Mouse (Mus musculus) thymus, postnatal 25 days (tissue): ENCODE data around the gene Evi2b.

Experiments used
- DNase-seq: peaks from one replicate; pipeline ENCODE4 v3.0.0; 2022

Evi2b gene

DNA sequence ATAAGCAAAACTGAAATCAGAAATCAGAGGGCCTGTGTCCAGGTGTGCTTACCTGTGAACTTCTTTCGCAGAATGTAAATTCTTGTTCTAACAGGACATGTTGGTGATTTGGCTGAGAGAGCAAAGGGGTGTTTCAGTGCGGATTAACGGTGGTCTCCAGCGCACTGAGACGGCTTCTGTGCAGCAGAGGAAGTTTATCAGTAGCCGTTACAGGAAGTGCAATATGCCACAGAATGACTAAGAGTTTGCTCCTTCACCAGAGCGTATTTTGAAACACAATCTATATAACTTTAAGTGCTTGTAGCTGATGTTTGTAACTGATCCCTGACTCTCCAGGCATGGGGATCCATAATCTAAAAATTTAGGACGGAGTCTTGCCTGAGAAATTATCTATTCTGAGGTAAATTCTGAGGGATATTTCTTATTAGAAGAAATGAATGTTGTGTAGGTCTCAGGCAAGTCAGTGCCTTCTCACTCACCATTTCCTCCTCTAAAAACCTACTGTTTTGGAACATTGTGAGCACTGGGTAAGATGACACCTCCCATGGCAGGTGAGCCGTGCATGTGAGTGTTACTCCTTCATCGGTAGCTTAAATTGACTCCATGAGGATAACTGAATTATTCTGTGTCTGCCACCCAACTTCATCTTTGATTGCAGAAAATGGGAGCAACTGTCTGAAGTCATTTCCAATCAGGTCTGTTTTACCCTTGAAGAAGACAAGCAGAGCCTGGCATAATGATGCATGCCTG lies at the start of gene Evi2b:
TSS of gene Evi2b (minus strand) at position 203 of the 750 bp plus-strand sequence.
- peak; percentile 69 for DNase-seq

DNA sequence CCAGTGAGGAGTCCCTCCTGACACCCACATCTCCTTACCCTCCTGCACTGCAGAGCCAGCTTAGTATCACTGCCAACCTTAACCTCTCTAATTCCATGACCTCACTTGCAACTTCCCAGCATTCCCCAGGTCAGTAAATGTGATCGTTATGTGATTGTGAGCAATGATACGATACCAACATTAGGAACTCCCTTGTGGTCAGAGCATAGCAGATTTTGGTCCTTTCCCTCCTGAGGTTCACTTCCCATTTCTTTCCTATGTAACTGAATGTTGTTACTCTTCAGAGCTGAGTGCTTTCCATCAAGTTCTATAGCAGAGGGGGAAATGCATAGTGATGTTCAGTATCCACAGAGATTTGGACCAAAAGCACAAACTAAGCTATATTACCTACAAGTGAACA lies 46.8 kb upstream of the Evi2b start:
- no peak for DNase-seq

- no peak for DNase-seq
Measured at GRCm38 (mm10) chr11:79568197-79568911, 44.8 kb upstream of the Evi2b start.

- DNase-seq = no peak
Measured at GRCm38 (mm10) chr11:79566947-79567346, 43.4 kb upstream of the Evi2b start.

DNA sequence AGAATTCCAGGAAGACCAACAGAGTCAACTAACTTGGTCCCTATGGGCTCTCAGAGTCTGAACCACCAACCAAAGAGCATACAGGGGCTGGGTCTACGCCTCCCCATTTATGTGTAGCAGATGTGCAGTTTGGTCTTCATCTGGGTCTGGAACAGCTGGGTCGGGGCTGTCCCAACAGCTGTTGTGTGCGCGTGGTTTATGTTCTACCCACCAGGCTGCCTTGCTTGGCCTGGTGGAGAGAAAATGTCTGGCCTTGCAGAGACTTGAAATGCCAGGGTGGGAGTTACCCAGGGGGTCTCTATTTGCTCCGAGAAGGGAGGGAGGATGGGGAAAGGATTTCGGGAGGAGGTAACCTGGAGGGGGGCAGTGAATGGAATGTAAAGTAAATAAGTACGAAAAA lies 39.9 kb upstream of the Evi2b start:
- DNase-seq = no peak

- DNase-seq = no peak
Measured at GRCm38 (mm10) chr11:79560536-79560935, 37.0 kb upstream of the Evi2b start.

DNA sequence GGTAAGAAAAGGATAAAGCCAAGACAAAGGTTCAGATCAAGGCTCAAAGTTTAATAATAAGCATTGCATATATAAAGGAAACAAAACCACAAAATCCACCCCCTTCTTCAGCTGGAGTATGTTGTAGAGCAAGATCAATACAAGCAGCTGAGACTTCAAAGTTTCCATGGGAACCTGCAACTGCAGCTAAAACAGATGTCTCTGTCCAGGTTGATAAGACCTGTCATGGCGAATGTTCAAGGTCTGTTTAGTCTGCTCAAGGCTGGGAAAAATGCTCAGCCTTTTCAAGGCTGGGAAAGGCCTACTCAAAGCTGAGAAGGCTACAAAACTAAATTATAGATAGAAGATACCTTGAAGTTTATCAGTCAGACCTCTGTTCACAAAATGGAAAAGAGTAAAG lies 29.1 kb upstream of the Evi2b start:
- DNase-seq = no peak

DNA sequence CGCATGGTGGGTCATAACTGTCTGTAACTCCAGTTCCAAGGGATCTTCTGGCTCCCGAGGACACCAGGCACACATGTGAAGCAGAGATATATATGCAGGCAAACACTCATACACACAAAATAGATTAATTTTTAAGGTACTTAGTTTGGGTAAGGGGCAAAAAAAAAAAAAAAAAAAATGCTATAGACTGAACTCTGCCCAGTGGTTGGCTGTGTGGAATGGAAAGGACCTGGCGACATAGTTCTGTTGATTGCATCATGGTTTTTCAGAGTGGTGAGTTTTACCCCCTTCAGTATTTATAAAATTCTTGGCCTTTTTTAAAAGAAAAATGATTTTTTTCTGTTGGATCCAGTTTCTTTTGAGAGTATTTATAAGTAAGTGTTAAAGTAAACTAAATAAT lies 12.7 kb upstream of the Evi2b start:
- DNase-seq = no peak

- no peak for DNase-seq
Measured at GRCm38 (mm10) chr11:79535554-79535953, 12.0 kb upstream of the Evi2b start.

DNA sequence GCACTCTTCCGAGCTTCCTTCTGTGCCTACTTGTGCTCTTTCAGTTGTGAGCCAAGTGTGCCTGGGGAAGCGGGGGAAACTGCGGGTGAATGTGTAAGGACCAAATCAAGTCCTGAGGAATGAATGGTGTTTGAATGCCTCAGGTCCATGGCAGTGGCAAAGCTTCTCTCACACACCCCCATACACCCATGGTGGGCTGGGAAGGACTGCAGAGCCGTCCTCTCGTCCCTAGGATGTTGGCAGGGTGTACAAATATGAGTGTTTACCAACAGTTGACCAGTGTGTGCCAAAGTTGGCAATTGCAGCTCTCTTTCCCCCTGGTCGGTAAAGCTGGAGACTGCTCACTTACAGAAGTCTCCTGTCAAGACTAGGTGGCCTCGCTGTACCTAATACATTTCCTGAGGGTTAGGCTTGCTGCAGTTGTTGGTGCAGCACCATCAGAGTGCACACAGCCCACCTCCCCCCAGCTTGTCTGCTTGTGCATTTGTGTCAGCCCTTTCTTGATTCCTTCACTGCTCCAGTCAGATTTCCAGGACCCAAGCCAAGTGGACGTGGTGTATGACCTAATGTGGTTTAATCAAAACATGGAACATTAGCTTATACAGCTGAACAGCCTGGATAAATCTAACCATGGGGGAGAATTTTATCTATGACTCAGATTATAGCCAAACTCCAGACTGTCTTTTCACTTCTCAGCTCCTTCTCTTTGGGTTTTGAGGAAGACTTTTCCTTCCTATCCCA lies 10.6 kb upstream of the Evi2b start:
- no peak for DNase-seq

DNA sequence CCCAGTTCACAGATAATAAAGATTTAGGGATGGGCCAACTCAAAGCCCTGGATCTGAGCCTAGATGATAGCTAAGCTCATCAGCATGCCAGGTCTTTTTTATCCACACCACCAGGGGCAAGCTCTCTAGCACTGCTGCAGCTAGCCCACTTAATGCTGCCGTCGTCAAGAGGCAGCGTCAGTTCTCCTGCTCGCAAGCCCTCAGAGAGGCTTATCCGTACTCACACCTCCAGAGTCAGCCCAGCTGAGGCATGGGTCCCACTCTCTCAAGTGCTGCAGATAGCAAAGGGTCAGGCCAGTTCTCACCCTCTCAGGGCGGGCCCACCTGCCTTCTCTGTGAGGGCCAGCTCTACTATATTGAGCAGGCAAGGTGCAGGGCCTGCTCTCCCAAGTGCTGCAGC lies 9.7 kb upstream of the Evi2b start:
- no peak for DNase-seq

- DNase-seq = no peak
Measured at GRCm38 (mm10) chr11:79531485-79531884, 7.9 kb upstream of the Evi2b start.

DNA sequence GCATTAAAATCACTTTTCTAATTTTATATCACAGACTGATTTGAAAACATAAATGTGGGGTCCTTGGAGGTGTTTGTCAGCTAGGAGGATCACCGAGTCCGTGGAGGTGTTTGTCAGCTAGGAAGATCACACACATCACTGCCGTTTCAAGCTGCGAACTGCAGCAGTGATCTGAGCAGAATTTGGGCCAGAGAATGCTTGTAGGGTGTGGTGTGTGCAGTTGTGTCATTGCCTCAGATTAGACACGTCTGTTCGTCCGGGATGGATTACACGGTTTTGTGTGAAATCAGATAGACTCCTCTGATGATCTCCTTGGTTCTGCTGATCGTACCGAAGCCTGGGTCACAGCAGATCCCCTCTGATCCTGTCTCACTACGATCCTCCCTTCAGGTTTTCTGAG lies 7.2 kb upstream of the Evi2b start:
- DNase-seq = no peak

DNA sequence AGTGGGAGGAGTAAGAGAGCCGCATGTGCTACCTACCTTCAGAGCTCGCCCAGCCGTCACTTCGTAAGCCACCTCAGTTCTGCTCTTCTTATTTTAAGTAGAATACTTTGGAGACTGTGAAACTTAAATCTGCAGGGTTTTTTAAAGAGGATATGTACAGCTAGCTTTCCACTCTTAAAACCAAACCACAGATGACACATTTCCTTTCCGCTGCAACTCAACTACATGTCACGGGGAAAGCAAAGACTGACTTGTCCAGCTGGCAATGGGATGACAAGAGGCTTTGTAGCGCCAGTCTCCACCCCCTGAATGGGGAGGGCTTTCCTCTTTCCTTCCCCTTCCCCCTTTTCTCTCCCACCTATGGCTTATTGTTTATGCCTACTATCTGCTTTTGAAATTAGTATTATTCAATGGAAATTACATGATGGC lies 6.8 kb upstream of the Evi2b start, which contains the start of the genes Evi2 and Evi2a:
TSS of gene Evi2 (minus strand) at position 257 of the 429 bp plus-strand sequence.
TSS of gene Evi2a (minus strand) at position 277 of the 429 bp plus-strand sequence.
- DNase-seq = peak; percentile 38

GRCm38 (mm10) chr11:79529736-79530135 lies 6.2 kb upstream of the Evi2b start:
- no peak for DNase-seq

- DNase-seq = no peak
Measured at GRCm38 (mm10) chr11:79529226-79529625, 5.7 kb upstream of the Evi2b start.

- no peak for DNase-seq
Measured at GRCm38 (mm10) chr11:79528601-79529000, 5.0 kb upstream of the Evi2b start.

DNA sequence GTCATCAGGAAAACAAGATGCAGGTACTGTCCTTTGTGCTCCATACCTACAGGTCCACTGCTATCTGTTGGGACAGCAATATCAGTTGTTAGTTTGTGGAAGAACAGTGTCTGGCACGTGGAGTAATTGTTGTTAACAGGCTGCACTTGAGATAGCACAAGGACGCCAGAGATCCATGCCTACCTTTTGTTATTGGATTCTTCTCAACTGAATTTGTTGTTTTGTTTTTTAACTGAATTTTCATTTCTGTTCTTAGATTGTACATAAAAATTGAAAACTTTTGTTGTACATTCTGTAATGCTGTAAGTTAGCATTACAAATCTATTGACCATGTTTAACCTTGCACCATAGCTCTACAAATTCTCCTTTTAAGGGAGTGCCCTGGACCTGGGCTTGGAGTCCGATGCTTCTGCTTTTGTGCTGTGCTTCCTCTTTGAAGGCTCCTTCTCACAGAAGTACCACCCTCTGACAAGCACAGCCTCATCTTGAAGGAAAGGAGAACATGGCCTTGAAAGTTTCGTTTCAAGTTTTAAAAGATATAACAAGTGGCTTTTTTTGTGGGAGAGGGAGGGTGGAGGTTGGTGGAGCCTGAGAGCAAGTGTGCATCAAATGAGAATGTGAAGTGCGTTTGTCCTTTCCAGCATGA lies 4.3 kb upstream of the Evi2b start:
- DNase-seq = peak; percentile 36

DNA sequence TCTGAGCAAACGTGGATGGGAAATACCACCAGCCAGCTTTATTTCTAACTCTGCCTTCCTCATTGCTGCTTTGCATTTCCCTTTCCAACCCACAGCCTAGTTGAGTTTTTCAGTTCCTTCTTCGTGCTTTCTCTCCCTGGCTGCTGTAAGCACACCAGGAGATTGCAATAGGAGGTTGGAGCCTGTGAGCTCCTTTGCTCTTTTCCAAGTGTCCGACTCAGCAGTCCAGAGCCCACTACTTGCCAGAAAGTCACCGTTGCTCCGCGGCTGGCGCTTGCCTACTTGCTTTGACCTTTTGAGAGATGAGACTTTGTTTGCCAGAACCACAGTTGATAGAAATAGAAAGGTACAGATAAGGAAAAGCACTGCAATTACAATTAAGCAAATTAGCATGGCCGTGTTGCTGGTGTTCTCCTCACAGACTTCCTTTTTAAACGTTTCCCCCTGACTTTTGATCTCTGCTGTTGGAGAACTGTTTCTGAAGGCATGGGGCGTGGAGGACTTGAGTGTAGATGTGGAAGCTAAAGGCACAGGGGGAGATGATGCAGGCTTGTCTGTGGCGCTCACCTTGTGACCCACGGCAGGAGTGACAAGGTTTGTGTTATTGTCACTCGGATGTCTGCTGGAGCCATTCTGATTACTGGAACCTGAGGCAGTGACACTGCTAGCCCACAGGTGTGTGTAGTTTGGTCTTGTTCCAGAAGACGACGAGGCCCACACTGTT lies 3.6 kb upstream of the Evi2b start:
- peak; percentile 35 for DNase-seq

GRCm38 (mm10) chr11:79526549-79526948 lies 3.0 kb upstream of the Evi2b start:
- DNase-seq = no peak

GRCm38 (mm10) chr11:79524310-79524575 lies 681 bp upstream of the Evi2b start:
- no peak for DNase-seq

DNA sequence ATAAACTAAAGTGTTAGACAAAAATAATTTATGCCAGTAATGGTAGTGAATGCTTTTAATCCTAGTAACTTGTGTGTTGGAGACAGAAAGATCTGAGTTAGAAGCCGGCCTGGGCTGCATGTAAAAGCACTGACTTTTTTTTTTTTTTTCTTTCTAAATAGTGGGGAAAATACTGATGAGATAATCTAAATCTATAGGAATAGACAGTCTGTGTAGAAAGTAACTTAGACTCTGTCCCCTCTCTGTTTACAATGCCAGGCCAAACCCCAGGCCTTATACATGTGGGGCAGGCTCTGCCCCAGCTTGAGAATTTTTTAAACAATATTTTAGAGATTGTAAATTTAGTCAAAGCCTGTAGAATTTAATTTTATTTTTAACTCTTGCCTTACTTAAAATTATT lies 618 bp downstream of the Evi2b start:
- DNase-seq = no peak

GRCm38 (mm10) chr11:79521930-79522329 lies 1.6 kb downstream of the Evi2b start:
- DNase-seq = no peak
